Mouse (Mus musculus) liver, embryonic 14.5 days (tissue): ENCODE data around the gene Acox1.

Experiments
- CTCF ChIP-seq: IDR thresholded peaks from 2 replicates; pipeline ENCODE4 v1.5.1; 2016; ENCODE audit warnings: antibody characterized with exemption, low read depth, control low read depth
- EP300 ChIP-seq: IDR thresholded peaks from 2 replicates; pipeline ENCODE4 v1.6.1; 2016; ENCODE audit warnings: antibody characterized with exemption, low read depth

- TF ChIP-seq CTCF (peak; percentile 84), EP300 (no peak; the same call in 1 of the 2 replicates)
These were observed 68.2 kb downstream of the Acox1 start, which contains the start of gene Trim65 for GRCm38 (mm10) chr11:116130488-116131205.
